21 mouse cellular contexts compared by ENCODE assay signal in genomic region chr2:92364086-92364485, GRCm38 (mm10). TPM values are rescaled to one million over a fixed set of nuclear protein-coding genes. Genes with fewer than 3 reads are reported as not detected.
"Had no signal": no experiment of that assay in that cellular context is flagged by ENCODE, and none has a peak within 500 bp of the region (broad histone marks: within the 10 kb centered on the region; RNA-seq: fewer than 3 reads in every experiment).

No protein-coding gene starts in this region.

- H3K4me3 ChIP-seq: hindbrain, embryonic 13.5 days; hindbrain, embryonic 15.5 days; limb, embryonic 13.5 days; limb, embryonic 15.5 days; liver, embryonic 12.5 days had no signal

- DNase-seq: forebrain, postnatal 0 days; gastrocnemius, postnatal 36 days; heart, adult 18-20 months; heart, postnatal 10 days; heart, postnatal 36 days; kidney, adult 11 months; kidney, adult 2 months; kidney, postnatal 10 days; kidney, postnatal 36 days; layer of hippocampus, adult 9-11 months; layer of hippocampus, postnatal 36 days; left cerebral cortex, postnatal 4 days had no signal

- H3K27ac ChIP-seq: hindbrain, embryonic 13.5 days; hindbrain, embryonic 15.5 days; hindbrain, postnatal 0 days; limb, embryonic 13.5 days; limb, embryonic 15.5 days; liver, embryonic 12.5 days; liver, embryonic 14.5 days had no signal

- H3K4me2 ChIP-seq: heart, embryonic 11.5 days; hindbrain, embryonic 13.5 days; hindbrain, embryonic 15.5 days; limb, embryonic 13.5 days; limb, embryonic 15.5 days; liver, embryonic 12.5 days had no signal

- H3K27me3 ChIP-seq: hindbrain, embryonic 15.5 days; limb, embryonic 15.5 days had no signal

- H3K9ac ChIP-seq: forebrain, postnatal 0 days; hindbrain, embryonic 13.5 days; hindbrain, embryonic 15.5 days; limb, embryonic 13.5 days; limb, embryonic 15.5 days; liver, embryonic 12.5 days; liver, embryonic 14.5 days had no signal

- H3K9me3 ChIP-seq: hindbrain, embryonic 13.5 days; hindbrain, embryonic 15.5 days; limb, embryonic 13.5 days; limb, embryonic 15.5 days; liver, embryonic 12.5 days had no signal

- ATAC-seq: forebrain, postnatal 0 days; hindbrain, postnatal 0 days; intestine, embryonic 16.5 days; liver, embryonic 12.5 days had no signal

RNA-seq across cellular contexts. Expression of gene Large2, which starts 10.6 kb away (rescaled TPM):
- total RNA-seq: heart, postnatal 36 days had no signal
